Mouse (Mus musculus): ENCODE results near the gene Cd274.

GRCm38 (mm10) chr19:29403251-29403650, 36.0 kb downstream of the Cd274 start:
- no peak for TF ChIP-seq CTCF (IDR thresholded peaks at IDR 0.05; ENCODE audit: extremely low read depth, insufficient read depth, low read length)
- no peak for TF ChIP-seq POLR2A (IDR thresholded peaks at IDR 0.05; ENCODE audit: extremely low read depth, insufficient read depth, low read length)

Data from cortical plate, adult 2 months (tissue).